In genomic region chr1:189866621-189867020, GRCm38 (mm10) we compare ENCODE assay signal across 12 mouse cellular contexts. TPM values are rescaled to one million over a fixed set of nuclear protein-coding genes. Genes with fewer than 3 reads are reported as not detected.
DNase-seq lines count a peak whose midpoint lies in the region; ATAC-seq and TF ChIP-seq lines count a peak whose summit lies in the region.
"Had no signal": no experiment of that assay in that cellular context is flagged by ENCODE, and none has a peak within 500 bp of the region (broad histone marks: within the 10 kb centered on the region; RNA-seq: fewer than 3 reads in every experiment).

No protein-coding gene starts in this region.

- H3K9ac ChIP-seq in heart, embryonic 14.5 days (ENCODE audit: low read length), result peak overlapping the region; percentile 42; the same call in 1 of the 2 replicates
- no peak overlapping the region for H3K9ac ChIP-seq in lung, embryonic 15.5 days
- no peak overlapping the region for H3K9ac ChIP-seq in embryonic facial prominence, embryonic 15.5 days
- H3K9ac ChIP-seq in liver, postnatal 0 days (replicated peaks), result no peak overlapping the region; the same call in 1 of the 2 replicates

- no peaks in the 10 kb centered on the region for H3K27me3 ChIP-seq in heart, embryonic 14.5 days (ENCODE audit: control insufficient read depth, insufficient read depth, low read length)
- no peaks in the 10 kb centered on the region for H3K27me3 ChIP-seq in lung, embryonic 15.5 days
- H3K27me3 ChIP-seq in embryonic facial prominence, embryonic 15.5 days, result no peaks in the 10 kb centered on the region
- H3K27me3 ChIP-seq in liver, postnatal 0 days (ENCODE audit: insufficient read depth, low read length), result no peaks in the 10 kb centered on the region
- H3K27me3 ChIP-seq: Patski had no signal

- peak; percentile 66 for TF ChIP-seq EP300 in liver, postnatal 0 days (IDR thresholded peaks at IDR 0.05; ENCODE audit: low read depth)

- H3K4me2 ChIP-seq in heart, embryonic 14.5 days (ENCODE audit: low read length), result peak overlapping the region; percentile 47; the same call in 1 of the 2 replicates
- H3K4me2 ChIP-seq in lung, embryonic 15.5 days, result no peak overlapping the region; the same call in 1 of the 2 replicates
- H3K4me2 ChIP-seq in embryonic facial prominence, embryonic 15.5 days (replicated peaks), result no peak overlapping the region
- peak overlapping the region; percentile 67 for H3K4me2 ChIP-seq in liver, postnatal 0 days (ENCODE audit: low read depth, low read length)

- H3K9me3 ChIP-seq in heart, embryonic 14.5 days (ENCODE audit: control insufficient read depth, low read length), result no peaks in the 10 kb centered on the region
- no peaks in the 10 kb centered on the region for H3K9me3 ChIP-seq in lung, embryonic 15.5 days
- H3K9me3 ChIP-seq in embryonic facial prominence, embryonic 15.5 days (replicated peaks), result no peaks in the 10 kb centered on the region
- no peaks in the 10 kb centered on the region for H3K9me3 ChIP-seq in liver, postnatal 0 days (ENCODE audit: low read length)

- H3K27ac ChIP-seq in heart, embryonic 14.5 days (replicated peaks in 1 of 2; ENCODE audit: control insufficient read depth in 1 of 2, insufficient read depth in 1 of 2, low read depth in 2 of 2, low read length in 2 of 2), result peak overlapping the region; percentile 92 to 96
- peak overlapping the region; percentile 83 for H3K27ac ChIP-seq in lung, embryonic 15.5 days
- H3K27ac ChIP-seq in embryonic facial prominence, embryonic 15.5 days (replicated peaks), result peak overlapping the region; percentile 40
- H3K27ac ChIP-seq in liver, postnatal 0 days (ENCODE audit: low read depth), result peak overlapping the region; percentile 76

- no peak for DNase-seq in heart, adult 9 months (ENCODE audit: low spot score in 2 of 2)
- no peak for DNase-seq in lung, postnatal 36 days
- no peak for DNase-seq in liver, postnatal 0 days
- DNase-seq in right cerebral cortex, postnatal 25 days, result no peak
- DNase-seq in cerebellum, postnatal 4 days (ENCODE audit: low spot score in 2 of 2), result no peak
- DNase-seq: adrenal gland, postnatal 14 days; cerebellum, adult 11-12 months had no signal

- ATAC-seq in heart, embryonic 14.5 days (ENCODE audit: insufficient number of reproducible peaks, insufficient read depth, low FRiP score, low read depth), result no peak
- ATAC-seq in lung, embryonic 15.5 days (ENCODE audit: borderline replicate concordance, extremely low read depth, low FRiP score, low TSS enrichment), result no peak
- ATAC-seq in embryonic facial prominence, embryonic 15.5 days (ENCODE audit: insufficient number of reproducible peaks, low FRiP score, low TSS enrichment, low read depth), result no peak
- ATAC-seq in liver, postnatal 0 days, result no peak
- ATAC-seq: hindbrain, embryonic 16.5 days had no signal

- TF ChIP-seq CTCF in liver, postnatal 0 days (IDR thresholded peaks at IDR 0.05; ENCODE audit: low read depth), result no peak

- no peak overlapping the region for H3K4me3 ChIP-seq in heart, embryonic 14.5 days (ENCODE audit: control insufficient read depth in 1 of 2, insufficient read depth in 1 of 2, low read depth in 1 of 2, low read length in 2 of 2)
- no peak overlapping the region for H3K4me3 ChIP-seq in lung, embryonic 15.5 days
- no peak overlapping the region for H3K4me3 ChIP-seq in embryonic facial prominence, embryonic 15.5 days (replicated peaks)
- H3K4me3 ChIP-seq in liver, postnatal 0 days (ENCODE audit: low read depth, low read length), result no peak overlapping the region

- WGBS in heart, embryonic 14.5 days, result 33% methylated on average over 6 of the region's 6 CpGs
- WGBS in lung, embryonic 15.5 days, result 58% methylated on average over 6 of the region's 6 CpGs
- 76% methylated on average over 6 of the region's 6 CpGs for WGBS in embryonic facial prominence, embryonic 15.5 days
- 58% methylated on average over 6 of the region's 6 CpGs for WGBS in liver, postnatal 0 days (ENCODE audit: insufficient replicate concordance)

- H3K36me3 ChIP-seq in heart, embryonic 14.5 days (ENCODE audit: control insufficient read depth, insufficient read depth, low read length), result peaks cover 49% of the 10 kb centered on the region
- H3K36me3 ChIP-seq in lung, embryonic 15.5 days, result peaks cover 28% of the 10 kb centered on the region; the same call in 1 of the 2 replicates
- peaks cover 57% of the 10 kb centered on the region for H3K36me3 ChIP-seq in embryonic facial prominence, embryonic 15.5 days
- H3K36me3 ChIP-seq in liver, postnatal 0 days (replicated peaks; ENCODE audit: insufficient read depth, low read length), result no peaks in the 10 kb centered on the region

- H3K4me1 ChIP-seq in heart, embryonic 14.5 days (ENCODE audit: control insufficient read depth in 2 of 2, insufficient read depth in 2 of 2, low read length in 2 of 2), result peaks cover 21 to 26% of the 10 kb centered on the region in 2 experiments
- H3K4me1 ChIP-seq in lung, embryonic 15.5 days, result peaks cover 23% of the 10 kb centered on the region
- H3K4me1 ChIP-seq in embryonic facial prominence, embryonic 15.5 days, result peaks cover 7% of the 10 kb centered on the region
- peaks cover 21% of the 10 kb centered on the region for H3K4me1 ChIP-seq in liver, postnatal 0 days (ENCODE audit: insufficient read depth)

RNA-seq across cellular contexts. Expression of gene Smyd2, which starts 55.5 kb away (rescaled TPM):
- polyA plus RNA-seq in heart, embryonic 14.5 days (2014; fragmentation: Nextera tagmentation; extraction: Ambion mirVana), result 227 and 246 TPM in 2 replicates
- polyA plus RNA-seq in lung, embryonic 15.5 days (2015; fragmentation: Nextera tagmentation; extraction: Ambion mirVana), result 98.5 and 99.1 TPM in 2 replicates
- 86.3 and 91.2 TPM in 2 replicates for polyA plus RNA-seq in embryonic facial prominence, embryonic 15.5 days (2015; fragmentation: Nextera tagmentation; extraction: Ambion mirVana)
- polyA plus RNA-seq in liver, postnatal 0 days (2015; fragmentation: Nextera tagmentation; extraction: Ambion mirVana), result 21.4 and 23.3 TPM in 2 replicates

Comparison
In these comparisons a context has a peak if more than half of its experiments do, and no peak if none do; other contexts are left out.
1. H3K27ac ChIP-seq: peak in every context shown above with its lines; median percentile 94 in heart, embryonic 14.5 days; 83 in lung, embryonic 15.5 days; 76 in liver, postnatal 0 days; 40 in embryonic facial prominence, embryonic 15.5 days.
2. H3K4me2 ChIP-seq: peak in heart, embryonic 14.5 days (single experiment) and liver, postnatal 0 days (single experiment); none in lung, embryonic 15.5 days (single experiment) and embryonic facial prominence, embryonic 15.5 days (single experiment).